Mouse (Mus musculus): ENCODE measurements around the gene Oprd1.

DNA sequence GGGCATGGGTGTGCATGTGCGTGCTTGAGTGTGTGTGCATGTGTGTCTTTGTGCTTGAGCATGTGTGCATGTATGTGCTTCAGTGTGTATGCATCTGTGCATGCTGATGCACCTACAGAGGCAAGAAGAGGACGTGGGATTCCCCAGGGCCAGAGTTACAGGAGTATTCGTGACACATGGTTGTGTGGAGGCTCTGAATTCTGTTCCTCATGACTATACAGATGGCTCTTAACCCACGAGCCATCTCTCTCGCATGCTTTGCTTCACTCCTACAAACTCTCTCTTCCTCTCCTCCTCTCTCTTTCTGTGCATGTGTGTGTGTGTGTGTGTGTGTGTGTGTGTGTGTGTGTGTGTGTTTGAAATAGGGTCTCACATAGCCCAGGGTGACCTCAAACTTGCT is 25.5 kb upstream of the Oprd1 start:
- TF ChIP-seq CTCF (IDR thresholded peaks at IDR 0.05; ENCODE audit: insufficient read depth, low read depth, low read length) = no peak
- no peak for TF ChIP-seq POLR2A (IDR thresholded peaks at IDR 0.05; ENCODE audit: insufficient read depth, low read depth, low read length)
